17 mouse cellular contexts compared by ENCODE assay signal in genomic region chr1:66394944-66395637, GRCm38 (mm10).
DNase-seq lines count a peak whose midpoint lies in the region; ATAC-seq lines count a peak whose summit lies in the region.
"Had no signal": no experiment of that assay in that cellular context is flagged by ENCODE, and none has a peak within 500 bp of the region (broad histone marks: within the 10 kb centered on the region; RNA-seq: fewer than 3 reads in every experiment).

No protein-coding gene starts in this region.

- no peaks in the 10 kb centered on the region for H3K27me3 ChIP-seq in kidney, embryonic 15.5 days
- H3K27me3 ChIP-seq in forebrain, embryonic 12.5 days: no peaks in the 10 kb centered on the region
- no peaks in the 10 kb centered on the region for H3K27me3 ChIP-seq in midbrain, embryonic 15.5 days (replicated peaks)
- no peaks in the 10 kb centered on the region for H3K27me3 ChIP-seq in liver, embryonic 11.5 days (replicated peaks; ENCODE audit: control insufficient read depth, insufficient read depth, low read length)
- H3K27me3 ChIP-seq: midbrain, embryonic 12.5 days; stomach, embryonic 15.5 days had no signal

- H3K4me2 ChIP-seq in kidney, embryonic 15.5 days: 0 out of 2 replicates have a peak overlapping the region, but pooled peaks have one; percentile 3
- H3K4me2 ChIP-seq in forebrain, embryonic 12.5 days: 0 out of 2 replicates have a peak overlapping the region, but pooled peaks have one; percentile 1
- H3K4me2 ChIP-seq in midbrain, embryonic 15.5 days: 0 out of 2 replicates have a peak overlapping the region, but pooled peaks have one; percentile 0
- H3K4me2 ChIP-seq in liver, embryonic 11.5 days: no peak overlapping the region
- H3K4me2 ChIP-seq: heart, embryonic 11.5 days; midbrain, embryonic 12.5 days; stomach, embryonic 15.5 days had no signal

- H3K27ac ChIP-seq in kidney, embryonic 15.5 days: no peak overlapping the region
- peak overlapping the region; percentile 27 for H3K27ac ChIP-seq in forebrain, embryonic 12.5 days
- peak overlapping the region; percentile 29; the same call in 1 of the 2 replicates for H3K27ac ChIP-seq in midbrain, embryonic 15.5 days
- no peak overlapping the region for H3K27ac ChIP-seq in liver, embryonic 11.5 days (ENCODE audit: low read depth, low read length)
- H3K27ac ChIP-seq: liver, embryonic 14.5 days; stomach, embryonic 15.5 days had no signal

- DNase-seq in kidney, adult 8-10 months: no peak
- DNase-seq in brain, adult 2 months (ENCODE audit: low read depth, low spot score): peak; percentile 69
- DNase-seq in liver, embryonic 11.5 days (ENCODE audit: low spot score): no peak
- no peak for DNase-seq in T-cell, adult 2 months (ENCODE audit: low spot score)
- no peak for DNase-seq in layer of hippocampus, adult 9-11 months
- DNase-seq: cerebellum, adult 11 months; gastrocnemius, postnatal 14 days; heart, postnatal 4 days; right cerebral cortex, postnatal 25 days had no signal

- H3K4me3 ChIP-seq in kidney, embryonic 15.5 days (replicated peaks): no peak overlapping the region
- no peak overlapping the region for H3K4me3 ChIP-seq in forebrain, embryonic 12.5 days (replicated peaks)
- no peak overlapping the region for H3K4me3 ChIP-seq in midbrain, embryonic 15.5 days
- no peak overlapping the region for H3K4me3 ChIP-seq in liver, embryonic 11.5 days (ENCODE audit: low read depth, low read length)
- H3K4me3 ChIP-seq: midbrain, embryonic 12.5 days; stomach, embryonic 15.5 days had no signal

- 21% methylated on average over 8 of the region's 8 CpGs for WGBS in kidney, embryonic 15.5 days
- WGBS in forebrain, embryonic 12.5 days: 23% methylated on average over 8 of the region's 8 CpGs
- WGBS in midbrain, embryonic 15.5 days: 34% methylated on average over 8 of the region's 8 CpGs
- WGBS in liver, embryonic 11.5 days: 60% methylated on average over 8 of the region's 8 CpGs

- H3K9me3 ChIP-seq in kidney, embryonic 15.5 days (replicated peaks): no peaks in the 10 kb centered on the region
- H3K9me3 ChIP-seq in forebrain, embryonic 12.5 days: no peaks in the 10 kb centered on the region
- no peaks in the 10 kb centered on the region for H3K9me3 ChIP-seq in midbrain, embryonic 15.5 days
- H3K9me3 ChIP-seq in liver, embryonic 11.5 days (ENCODE audit: control insufficient read depth, low read length): no peaks in the 10 kb centered on the region
- H3K9me3 ChIP-seq: G1E; midbrain, embryonic 12.5 days; stomach, embryonic 15.5 days had no signal

- H3K9ac ChIP-seq in kidney, embryonic 15.5 days: no peak overlapping the region
- H3K9ac ChIP-seq in forebrain, embryonic 12.5 days: no peak overlapping the region
- H3K9ac ChIP-seq in midbrain, embryonic 15.5 days: no peak overlapping the region
- no peak overlapping the region for H3K9ac ChIP-seq in liver, embryonic 11.5 days (ENCODE audit: low read depth, low read length)
- H3K9ac ChIP-seq: liver, embryonic 14.5 days; midbrain, embryonic 12.5 days; stomach, embryonic 15.5 days had no signal

- no peaks in the 10 kb centered on the region for H3K4me1 ChIP-seq in kidney, embryonic 15.5 days
- H3K4me1 ChIP-seq in forebrain, embryonic 12.5 days: peaks cover 19% of the 10 kb centered on the region
- peaks cover 13% of the 10 kb centered on the region for H3K4me1 ChIP-seq in midbrain, embryonic 15.5 days
- no peaks in the 10 kb centered on the region for H3K4me1 ChIP-seq in liver, embryonic 11.5 days (replicated peaks; ENCODE audit: control insufficient read depth, insufficient read depth, low read length)
- H3K4me1 ChIP-seq: stomach, embryonic 15.5 days had no signal

- H3K36me3 ChIP-seq in kidney, embryonic 15.5 days: no peaks in the 10 kb centered on the region
- 0 out of 2 replicates have a peak, but pooled peaks cover 7% of the 10 kb centered on the region for H3K36me3 ChIP-seq in forebrain, embryonic 12.5 days (replicated peaks)
- no peaks in the 10 kb centered on the region; the same call in 1 of the 2 replicates for H3K36me3 ChIP-seq in midbrain, embryonic 15.5 days (replicated peaks)
- no peaks in the 10 kb centered on the region for H3K36me3 ChIP-seq in liver, embryonic 11.5 days (ENCODE audit: control insufficient read depth, insufficient read depth, low read length)
- H3K36me3 ChIP-seq: G1E; stomach, embryonic 15.5 days had no signal

- no peak for ATAC-seq in kidney, embryonic 15.5 days (replicated peaks; ENCODE audit: low FRiP score)
- ATAC-seq in forebrain, embryonic 12.5 days (ENCODE audit: low FRiP score): peak; percentile 59; the same call in 1 of the 2 replicates
- 0 out of 2 replicates have a peak, but pooled peaks have one; percentile 19 for ATAC-seq in midbrain, embryonic 15.5 days (replicated peaks)
- no peak for ATAC-seq in liver, embryonic 11.5 days (replicated peaks; ENCODE audit: low FRiP score)

Comparison
In these comparisons a context has a peak if more than half of its experiments do, and no peak if none do; other contexts are left out.
1. ATAC-seq: peak in forebrain, embryonic 12.5 days (single experiment) and midbrain, embryonic 15.5 days (single experiment); none in kidney, embryonic 15.5 days (single experiment) and liver, embryonic 11.5 days (single experiment).
2. H3K27ac ChIP-seq: peak in forebrain, embryonic 12.5 days (single experiment) and midbrain, embryonic 15.5 days (single experiment); none in kidney, embryonic 15.5 days (single experiment) and liver, embryonic 11.5 days (single experiment).